Mouse (Mus musculus): ENCODE measurements around the gene Fbxw11.

GRCm38 (mm10) chr11:32692834-32693233, 50.3 kb downstream of the Fbxw11 start:
- TF ChIP-seq CTCF (conservative IDR thresholded peaks at IDR 0.05; ENCODE audit: low read length), result no peak
- no peak for TF ChIP-seq POU5F1 (IDR thresholded peaks at IDR 0.05; ENCODE audit: borderline replicate concordance, low read length)
- no peak for TF ChIP-seq NANOG (IDR thresholded peaks at IDR 0.05; ENCODE audit: borderline replicate concordance, low read length)

Measured in E14TG2a.4 (cell line).